Mouse (Mus musculus) effector memory CD4-positive, alpha-beta T cell, adult 7 months (primary cell): ENCODE measurements around the gene Dmrtc1a. TPM values are rescaled to one million over a fixed set of nuclear protein-coding genes. Genes with fewer than 3 reads are reported as not detected.

Source experiments
- polyA plus RNA-seq: library from polyadenylated mRNA; unstranded; fragments of 100-300 nt; shearing (Covaris generic); gene quantifications from one replicate; pipeline ENCODE4 v1.2.1, GENCODE M21; 2017

Dmrtc1a gene
- not detected for polyA plus RNA-seq

GRCm38 (mm10) chrX:102908587-102908986, at the start of gene Dmrtc1a, which contains the start of gene 1700011M02Rik:
Gene Dmrtc1a, minus strand, starts transcription at chrX:102908687.
Gene 1700011M02Rik, plus strand, starts transcription at chrX:102908905.

GRCm38 (mm10) chrX:102928072-102928471, 19.6 kb upstream of the Dmrtc1a start, which contains the start of gene 1700018G05Rik:
Gene 1700018G05Rik, plus strand, starts transcription at chrX:102928372.

GRCm38 (mm10) chrX:102867871-102868270, 40.6 kb downstream of the Dmrtc1a start, which contains the start of gene 1700031F05Rik:
Gene 1700031F05Rik, minus strand, starts transcription at chrX:102867971.

GRCm38 (mm10) chrX:102854516-102854915, 54.0 kb downstream of the Dmrtc1a start, which contains the start of gene Dmrtc1c2:
Gene Dmrtc1c2, minus strand, starts transcription at chrX:102854616.

Other genes starting within 250 kb of the Dmrtc1a start
- not detected for gene Gm3880, start 221.7 kb downstream of the Dmrtc1a start, polyA plus RNA-seq
- not detected for gene Gm9112, start 201.1 kb downstream of the Dmrtc1a start, polyA plus RNA-seq
- not detected for gene Dmrtc1b, start 200.8 kb downstream of the Dmrtc1a start, polyA plus RNA-seq
- gene Dmrtc1c1, start 105.7 kb downstream of the Dmrtc1a start, polyA plus RNA-seq: not detected
- not detected for gene Dmrtc1c2, start 54.1 kb downstream of the Dmrtc1a start, polyA plus RNA-seq
- gene 1700031F05Rik, start 40.7 kb downstream of the Dmrtc1a start, polyA plus RNA-seq: 0.39 TPM
- not detected for gene 1700011M02Rik, start 218 bp upstream of the Dmrtc1a start, polyA plus RNA-seq
- gene 1700018G05Rik, start 19.7 kb upstream of the Dmrtc1a start, polyA plus RNA-seq: not detected